Mouse (Mus musculus): ENCODE measurements around the gene Efnb1. TPM values are rescaled to one million over a fixed set of nuclear protein-coding genes. Genes with fewer than 3 reads are reported as not detected.

Efnb1 gene
- 2.1 TPM for polyA plus RNA-seq (2014; fragmentation: Illumina TruSeq; extraction: RNeasy Lipid Tissue Mini Kit (QIAGEN cat#74804); ENCODE audit: low read depth, low replicate concordance)

GRCm38 (mm10) chrX:99135523-99136258, at the start of gene Efnb1:
Gene Efnb1, plus strand, starts transcription at chrX:99136130.

Other genes with a start within 250 kb of the Efnb1 start
- 8.0 TPM for gene Ophn1, start 245.1 kb upstream of the Efnb1 start, polyA plus RNA-seq (2014; fragmentation: Illumina TruSeq; extraction: RNeasy Lipid Tissue Mini Kit (QIAGEN cat#74804); ENCODE audit: low read depth, low replicate concordance)
- gene Yipf6, start 199.8 kb upstream of the Efnb1 start, polyA plus RNA-seq (2014; fragmentation: Illumina TruSeq; extraction: RNeasy Lipid Tissue Mini Kit (QIAGEN cat#74804); ENCODE audit: low read depth, low replicate concordance), result 85.8 TPM
- gene Stard8, start 132.9 kb upstream of the Efnb1 start, polyA plus RNA-seq (2014; fragmentation: Illumina TruSeq; extraction: RNeasy Lipid Tissue Mini Kit (QIAGEN cat#74804); ENCODE audit: low read depth, low replicate concordance), result 31.7 TPM

Measured in kidney, adult 10 weeks (tissue).